Mouse (Mus musculus): ENCODE measurements at regions not wholly inside any gene's neighbourhood (a gene's known extent, or its start where the extent isn't known, plus 50 kb on each side); places are given as distances from the start of the nearest gene placed in this dataset.
A peak's percentile ranks its signal among the peaks of the same experiment; 100 is the strongest.

DNA sequence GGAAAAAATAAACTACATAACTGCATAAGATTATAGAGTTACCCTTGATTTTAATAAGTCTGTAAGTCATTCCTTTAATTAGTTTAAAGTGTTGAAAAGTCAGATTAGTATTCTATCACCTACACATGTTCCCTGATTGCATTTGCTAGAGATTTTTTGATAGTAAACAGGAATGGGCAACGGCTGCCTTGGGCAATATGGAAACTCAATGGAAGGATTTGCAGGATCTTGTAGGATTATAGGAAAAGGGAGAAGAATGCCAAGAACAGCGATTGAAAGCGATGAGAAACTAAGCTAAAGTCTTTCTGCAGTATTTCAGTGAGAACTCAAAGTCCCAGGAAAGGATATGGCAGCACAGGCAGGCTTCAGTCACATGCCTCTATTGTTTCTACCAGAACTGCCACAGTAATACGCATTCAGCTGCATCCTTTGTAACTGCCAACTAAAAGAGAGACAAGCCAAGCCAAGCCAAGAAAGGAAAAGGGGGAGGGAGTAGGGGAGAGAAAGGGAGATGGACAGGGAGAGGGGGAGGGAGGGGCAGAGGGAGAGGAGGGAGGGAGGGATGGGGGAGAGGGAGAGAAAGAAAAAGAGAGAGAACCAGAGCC is 340.3 kb downstream of the Kif16b start:
- 41% methylated on average over 4 of the region's 4 CpGs for WGBS
- H3K4me3 ChIP-seq, result no peak overlapping the region
- no peaks in the 10 kb centered on the region for H3K36me3 ChIP-seq
- 0 out of 2 replicates have a peak, but pooled peaks cover 8% of the 10 kb centered on the region for H3K4me1 ChIP-seq (replicated peaks)
- peak; percentile 91 for ATAC-seq (ENCODE audit: low FRiP score)
- H3K4me2 ChIP-seq, result no peak overlapping the region
- H3K27me3 ChIP-seq, result no peaks in the 10 kb centered on the region
- no peaks in the 10 kb centered on the region for H3K9me3 ChIP-seq
- no peak overlapping the region for H3K9ac ChIP-seq
- no peak overlapping the region for H3K27ac ChIP-seq

DNA sequence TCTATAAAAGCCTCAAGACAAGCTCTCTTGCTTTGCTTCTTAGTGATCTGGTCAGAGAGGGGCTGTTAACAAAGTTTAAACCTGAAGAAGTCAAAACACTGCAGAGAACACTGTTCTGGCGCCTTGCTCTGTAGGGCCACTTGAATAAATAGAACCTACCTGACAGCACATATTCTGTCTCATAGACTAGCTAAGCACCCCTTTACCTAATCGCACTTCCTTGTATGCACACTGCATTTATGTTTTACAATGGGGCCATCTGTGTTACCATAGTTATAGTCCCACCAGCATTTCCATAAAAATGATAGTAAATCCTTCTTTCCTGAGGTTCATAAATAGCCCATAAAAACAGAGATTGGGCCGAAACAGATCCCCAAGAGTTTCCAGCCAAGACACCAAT is 340.9 kb downstream of the Kif16b start:
- WGBS, result 61% methylated on average over 3 of the region's 3 CpGs
- no peak for ATAC-seq (ENCODE audit: low FRiP score)

DNA sequence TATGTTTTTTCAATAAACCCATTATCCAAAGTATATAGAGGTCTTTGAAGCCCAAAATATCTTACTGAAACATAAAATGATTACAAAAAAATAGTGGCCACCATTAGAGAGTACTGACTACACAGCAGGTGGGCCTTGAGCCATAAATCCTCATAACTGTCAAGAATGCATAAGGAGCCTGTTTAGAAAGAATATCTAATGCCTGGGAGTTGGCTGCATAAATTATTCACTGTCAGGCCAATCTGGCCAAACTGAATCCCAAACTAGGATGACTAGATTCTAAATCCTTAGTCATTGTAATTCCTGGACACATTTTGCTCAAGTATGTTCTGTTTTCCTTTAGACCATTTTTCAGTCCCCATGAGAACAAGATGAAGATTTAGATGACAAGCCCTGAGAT is 341.4 kb downstream of the Kif16b start:
- H3K36me3 ChIP-seq, result no peaks in the 10 kb centered on the region
- ATAC-seq (ENCODE audit: low FRiP score), result no peak
- H3K4me1 ChIP-seq (replicated peaks), result 0 out of 2 replicates have a peak, but pooled peaks cover 8% of the 10 kb centered on the region
- no peak overlapping the region for H3K27ac ChIP-seq
- H3K4me3 ChIP-seq, result no peak overlapping the region
- no peaks in the 10 kb centered on the region for H3K9me3 ChIP-seq
- H3K27me3 ChIP-seq, result no peaks in the 10 kb centered on the region
- H3K4me2 ChIP-seq, result no peak overlapping the region
- H3K9ac ChIP-seq, result no peak overlapping the region

More for the DNA sequence above, 340.9 kb downstream of the Kif16b start:
- Histone ChIP-seq H3K9ac (no peak overlapping the region), H3K36me3 (no peaks in the 10 kb centered on the region), H3K4me1 (replicated peaks) (0 out of 2 replicates have a peak, but pooled peaks cover 8% of the 10 kb centered on the region), H3K4me3 (no peak overlapping the region), H3K9me3 (no peaks in the 10 kb centered on the region), H3K27ac (no peak overlapping the region), H3K4me2 (no peak overlapping the region), H3K27me3 (no peaks in the 10 kb centered on the region)

DNA sequence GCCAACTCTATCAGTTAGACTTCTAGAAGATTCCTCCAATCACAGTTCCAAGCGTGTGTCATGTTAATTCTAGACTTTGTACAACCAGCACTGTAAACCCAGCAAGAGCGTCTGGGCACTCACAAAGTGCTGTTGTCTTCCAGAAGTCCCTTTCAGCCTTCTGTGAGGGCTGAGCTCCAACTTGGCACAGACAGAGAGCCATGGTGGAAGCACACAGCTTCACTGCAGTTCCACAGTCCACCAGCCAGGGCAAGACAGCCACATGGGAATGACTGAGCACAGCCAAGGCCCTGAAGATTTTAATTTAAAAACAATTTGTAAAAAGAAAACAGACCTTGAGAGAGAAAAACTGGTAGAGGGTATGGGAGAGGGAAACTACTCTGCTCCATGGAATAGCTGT is 346.5 kb downstream of the Kif16b start:
- Histone ChIP-seq H3K27ac (no peak overlapping the region), H3K4me2 (no peak overlapping the region), H3K36me3 (no peaks in the 10 kb centered on the region), H3K4me1 (replicated peaks) (no peaks in the 10 kb centered on the region), H3K4me3 (no peak overlapping the region), H3K27me3 (no peaks in the 10 kb centered on the region), H3K9me3 (no peaks in the 10 kb centered on the region), H3K9ac (no peak overlapping the region)
- 84% methylated on average over 2 of the region's 2 CpGs for WGBS
- no peak for ATAC-seq (ENCODE audit: low FRiP score)

DNA sequence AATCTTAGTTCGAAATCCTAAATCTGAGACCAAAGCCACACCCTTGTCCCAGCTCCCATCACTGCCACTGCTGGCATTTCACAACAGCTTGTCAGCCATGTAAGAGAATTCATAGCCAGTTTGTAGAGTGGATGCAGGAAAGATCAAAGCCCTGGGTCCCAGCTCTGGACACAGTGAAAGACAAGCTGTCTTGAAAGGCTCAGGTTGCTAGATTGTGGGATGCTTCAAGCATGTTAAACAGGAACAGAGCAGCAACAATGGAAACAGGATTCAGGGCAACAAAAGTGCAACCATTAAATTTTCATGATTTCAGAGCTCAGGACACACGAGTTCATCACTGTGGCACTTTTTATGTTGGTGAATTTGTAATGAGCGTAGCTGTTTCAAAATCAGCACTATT is 349.6 kb downstream of the Kif16b start:
- no peak overlapping the region for H3K9ac ChIP-seq
- no peaks in the 10 kb centered on the region for H3K9me3 ChIP-seq
- no peaks in the 10 kb centered on the region for H3K36me3 ChIP-seq
- no peak overlapping the region for H3K27ac ChIP-seq
- 54% methylated on average over 3 of the region's 3 CpGs for WGBS
- ATAC-seq (ENCODE audit: low FRiP score), result no peak
- H3K4me2 ChIP-seq, result no peak overlapping the region
- H3K27me3 ChIP-seq, result no peaks in the 10 kb centered on the region
- H3K4me1 ChIP-seq (replicated peaks), result no peaks in the 10 kb centered on the region
- no peak overlapping the region for H3K4me3 ChIP-seq

DNA sequence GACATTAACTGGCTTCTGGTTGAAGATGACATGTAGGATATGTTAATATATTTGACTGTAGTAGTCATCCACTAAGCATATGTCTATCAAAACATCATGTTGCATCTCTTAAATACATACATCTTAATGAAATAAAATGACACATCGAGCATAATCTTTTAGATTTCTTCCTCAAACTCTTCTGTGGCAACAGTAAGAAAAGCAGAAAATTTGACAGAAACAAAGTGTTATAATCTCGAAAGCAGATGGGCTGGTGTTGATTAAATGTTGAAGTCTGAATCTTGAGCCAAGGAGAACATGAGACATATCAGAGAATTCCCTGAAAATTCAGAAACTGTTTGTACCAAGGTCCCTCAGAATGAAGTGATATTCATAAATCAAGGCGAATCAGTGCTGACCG is 352.6 kb downstream of the Kif16b start:
- Histone ChIP-seq H3K27me3 (no peaks in the 10 kb centered on the region), H3K4me3 (no peak overlapping the region), H3K4me1 (replicated peaks) (no peaks in the 10 kb centered on the region), H3K9me3 (no peaks in the 10 kb centered on the region), H3K4me2 (no peak overlapping the region), H3K36me3 (no peaks in the 10 kb centered on the region), H3K9ac (no peak overlapping the region), H3K27ac (no peak overlapping the region)
- no peak for ATAC-seq (ENCODE audit: low FRiP score)
- 93% methylated on average over 4 of the region's 4 CpGs for WGBS

DNA sequence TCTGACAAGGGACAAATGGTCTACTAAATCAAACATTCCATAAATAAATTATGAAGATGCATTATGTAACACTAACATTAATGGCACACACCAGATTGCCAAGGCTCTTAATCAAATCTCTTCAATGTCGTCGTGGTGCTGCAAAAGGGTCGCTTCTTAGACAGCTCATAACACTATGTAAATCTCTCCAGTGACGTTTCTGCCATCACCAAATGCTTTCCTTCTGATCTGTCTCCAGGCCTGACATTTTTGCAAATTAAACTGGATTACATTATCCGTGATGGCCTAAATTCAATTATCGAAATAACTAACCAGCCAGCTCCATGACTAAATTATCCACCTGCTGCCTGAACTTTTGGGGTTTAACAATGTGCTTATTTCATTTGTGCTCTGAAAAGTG is 356.4 kb downstream of the Kif16b start:
- Histone ChIP-seq H3K9ac (no peak overlapping the region), H3K4me3 (no peak overlapping the region), H3K36me3 (no peaks in the 10 kb centered on the region), H3K27ac (no peak overlapping the region), H3K4me2 (no peak overlapping the region), H3K9me3 (no peaks in the 10 kb centered on the region), H3K4me1 (replicated peaks) (no peaks in the 10 kb centered on the region), H3K27me3 (no peaks in the 10 kb centered on the region)
- 69% methylated on average over 6 of the region's 6 CpGs for WGBS
- ATAC-seq (ENCODE audit: low FRiP score), result no peak

DNA sequence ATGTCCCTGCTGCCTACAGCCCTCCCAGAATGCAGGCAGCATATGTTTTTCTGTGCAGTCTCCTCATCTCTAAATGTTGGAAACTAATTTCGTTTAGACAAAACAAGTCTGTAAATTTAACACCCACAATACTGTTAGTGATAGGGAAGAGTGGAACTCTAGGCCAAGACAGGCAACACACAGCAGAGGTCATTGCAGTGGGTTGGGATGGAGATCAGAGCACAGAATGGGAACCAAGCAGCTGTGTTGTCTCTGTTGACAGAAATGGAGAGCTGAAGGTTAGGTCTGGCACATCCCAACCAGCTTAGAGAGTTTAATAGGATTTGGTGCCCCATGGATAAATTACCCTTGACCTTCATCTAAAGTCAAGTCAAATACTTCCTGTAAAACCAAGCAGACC is 361.4 kb downstream of the Kif16b start:
- H3K4me2 ChIP-seq, result no peak overlapping the region
- no peaks in the 10 kb centered on the region for H3K9me3 ChIP-seq
- H3K27me3 ChIP-seq, result no peaks in the 10 kb centered on the region
- H3K36me3 ChIP-seq, result no peaks in the 10 kb centered on the region
- no peak for ATAC-seq (ENCODE audit: low FRiP score)
- 71% methylated on average over 1 of the region's 1 CpGs for WGBS
- no peak overlapping the region for H3K27ac ChIP-seq
- H3K9ac ChIP-seq, result no peak overlapping the region
- no peaks in the 10 kb centered on the region for H3K4me1 ChIP-seq (replicated peaks)
- H3K4me3 ChIP-seq, result no peak overlapping the region

DNA sequence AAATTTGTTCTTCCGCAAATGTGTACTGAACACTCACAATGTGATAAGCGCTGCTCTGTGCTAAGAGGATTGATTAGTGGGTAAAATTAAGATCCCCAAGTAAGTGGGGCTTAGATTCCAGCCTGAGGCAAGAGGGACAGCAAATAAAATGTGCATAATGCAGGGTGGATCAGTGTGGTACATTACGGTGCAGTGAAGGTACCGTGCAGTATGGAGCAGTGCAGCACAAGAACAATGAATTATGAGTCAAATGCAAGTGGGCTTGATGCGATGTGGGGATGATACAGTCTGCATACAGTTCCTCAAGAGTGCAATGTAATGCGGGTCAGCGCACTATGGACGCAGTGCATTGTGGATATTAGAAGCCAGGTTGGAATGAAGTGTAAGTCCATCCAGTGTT is 367.8 kb downstream of the Kif16b start:
- H3K9me3 ChIP-seq, result no peaks in the 10 kb centered on the region
- H3K9ac ChIP-seq, result no peak overlapping the region
- no peak for ATAC-seq (ENCODE audit: low FRiP score)
- H3K4me3 ChIP-seq, result no peak overlapping the region
- no peaks in the 10 kb centered on the region for H3K36me3 ChIP-seq
- no peaks in the 10 kb centered on the region for H3K4me1 ChIP-seq (replicated peaks)
- no peak overlapping the region for H3K4me2 ChIP-seq
- no peaks in the 10 kb centered on the region for H3K27me3 ChIP-seq
- no peak overlapping the region for H3K27ac ChIP-seq
- 93% methylated on average over 8 of the region's 8 CpGs for WGBS

DNA sequence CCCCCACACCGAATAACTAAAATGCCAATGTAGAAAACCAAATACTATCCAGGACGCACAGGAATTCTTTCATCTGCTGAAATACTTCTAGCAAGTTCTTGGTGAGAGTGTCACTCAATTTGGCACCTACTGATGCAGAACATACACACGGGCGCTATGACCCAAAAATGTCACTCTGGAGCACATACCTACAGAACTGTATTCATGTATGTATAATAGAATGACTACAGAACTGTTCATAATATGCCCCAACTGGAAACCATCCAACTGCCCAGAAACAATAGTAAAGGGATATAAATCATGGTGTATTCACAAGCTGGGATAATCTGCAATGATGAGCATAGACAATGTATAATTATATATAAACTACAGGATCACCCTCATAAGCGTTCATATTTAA is 378.9 kb downstream of the Kif16b start:
- no peak overlapping the region for H3K9ac ChIP-seq
- H3K27me3 ChIP-seq, result no peaks in the 10 kb centered on the region
- no peak overlapping the region for H3K27ac ChIP-seq
- H3K4me1 ChIP-seq (replicated peaks), result no peaks in the 10 kb centered on the region
- H3K9me3 ChIP-seq, result no peaks in the 10 kb centered on the region
- no peaks in the 10 kb centered on the region for H3K36me3 ChIP-seq
- H3K4me3 ChIP-seq, result no peak overlapping the region
- no peak for ATAC-seq (ENCODE audit: low FRiP score)
- H3K4me2 ChIP-seq, result no peak overlapping the region
- 90% methylated on average over 5 of the region's 5 CpGs for WGBS

DNA sequence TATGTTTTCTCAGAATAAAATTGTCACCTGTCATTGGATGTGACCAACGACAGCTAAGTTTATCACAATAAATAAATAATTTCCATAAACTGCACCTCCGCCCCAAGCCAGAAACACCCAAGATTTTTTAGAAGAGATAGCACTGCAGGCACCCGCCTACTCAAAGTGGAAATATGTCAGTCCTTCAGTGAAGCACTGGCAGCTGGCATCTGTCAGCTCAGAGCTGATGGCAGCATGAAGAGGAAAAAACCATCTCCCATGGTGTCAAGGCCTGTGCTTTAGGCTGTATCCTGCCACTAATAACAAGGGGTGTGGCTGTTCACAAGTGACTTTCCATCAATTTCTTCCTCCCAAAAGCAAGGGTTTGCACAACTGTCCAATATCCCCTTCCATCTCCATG is 383.6 kb downstream of the Kif16b start:
- Histone ChIP-seq H3K27ac (no peak overlapping the region), H3K4me3 (no peak overlapping the region), H3K36me3 (no peaks in the 10 kb centered on the region), H3K9me3 (no peaks in the 10 kb centered on the region), H3K4me1 (replicated peaks) (no peaks in the 10 kb centered on the region), H3K9ac (no peak overlapping the region), H3K27me3 (no peaks in the 10 kb centered on the region), H3K4me2 (no peak overlapping the region)
- ATAC-seq (ENCODE audit: low FRiP score), result no peak
- 94% methylated on average over 3 of the region's 3 CpGs for WGBS

DNA sequence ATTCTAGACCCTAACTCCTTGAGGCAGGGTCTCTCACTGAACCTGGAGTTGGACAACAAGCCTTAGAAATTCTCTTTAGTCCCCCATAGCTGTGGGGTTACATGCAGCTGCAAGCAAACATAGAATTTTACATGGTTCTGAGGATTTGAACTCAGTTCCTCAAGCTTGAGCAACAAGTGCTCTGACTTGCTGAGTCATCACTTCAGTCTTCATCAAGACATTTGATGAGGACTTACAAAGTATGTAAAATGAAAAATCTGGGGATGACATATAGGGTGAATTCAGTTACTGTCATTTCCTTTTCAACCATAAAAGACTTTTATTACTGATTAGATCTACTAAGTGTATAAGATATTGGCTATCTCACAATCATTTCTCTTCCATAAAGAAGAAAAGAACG is 396.1 kb downstream of the Kif16b start:
- 85% methylated on average over 1 of the region's 1 CpGs for WGBS
- H3K36me3 ChIP-seq, result no peaks in the 10 kb centered on the region
- no peak overlapping the region for H3K9ac ChIP-seq
- no peaks in the 10 kb centered on the region for H3K27me3 ChIP-seq
- no peak overlapping the region for H3K4me3 ChIP-seq
- H3K4me1 ChIP-seq (replicated peaks), result no peaks in the 10 kb centered on the region
- H3K27ac ChIP-seq, result no peak overlapping the region
- no peak overlapping the region for H3K4me2 ChIP-seq
- H3K9me3 ChIP-seq, result no peaks in the 10 kb centered on the region
- ATAC-seq (ENCODE audit: low FRiP score), result no peak

Data from hindbrain, embryonic 13.5 days (tissue).